Mouse (Mus musculus): ENCODE measurements around the gene Mmp9.

GRCm38 (mm10) chr2:164969348-164969781 lies 28.8 kb downstream of the Mmp9 start:
- TF ChIP-seq POLR2A (IDR thresholded peaks at IDR 0.05; ENCODE audit: control insufficient read depth, extremely low read depth, insufficient read depth, low read length, poor library complexity) (no peak), CTCF (IDR thresholded peaks at IDR 0.05; ENCODE audit: borderline replicate concordance, control insufficient read depth, extremely low read depth, insufficient read depth, low read length, poor library complexity) (no peak)
